Mouse (Mus musculus) adrenal gland, adult 8-10 months (tissue): Measurements from ENCODE around the gene Ppp3ca. TPM values are rescaled to one million over a fixed set of nuclear protein-coding genes. Genes with fewer than 3 reads are reported as not detected.
A peak's percentile ranks its signal among the peaks of the same experiment; 100 is the strongest.

Source experiments
- DNase-seq: peaks from one replicate; pipeline ENCODE4 v3.0.0; 2022
- total RNA-seq, 4 experiments: library from RNA; stranded (reverse); gene quantifications; 2 replicates each; pipeline ENCODE4 v1.2.4; 2022

Ppp3ca gene
- 10 to 100 TPM; 42.5 to 52.3 (median 49.2) TPM for total RNA-seq

- no peak for DNase-seq
Measured at GRCm38 (mm10) chr3:136670110-136670359, at the start of gene Ppp3ca. Gene Ppp3ca, plus strand, starts transcription at chr3:136670124.

- DNase-seq = peak; percentile 18
Measured at GRCm38 (mm10) chr3:136640544-136641230, 29.2 kb upstream of the Ppp3ca start.

- DNase-seq = no peak
Measured at GRCm38 (mm10) chr3:136650966-136651365, 19.0 kb upstream of the Ppp3ca start.

GRCm38 (mm10) chr3:136651496-136651895, 18.4 kb upstream of the Ppp3ca start:
- no peak for DNase-seq

- DNase-seq = no peak
Measured at GRCm38 (mm10) chr3:136656460-136657035, 13.4 kb upstream of the Ppp3ca start.

- no peak for DNase-seq
Measured at GRCm38 (mm10) chr3:136658681-136659080, 11.2 kb upstream of the Ppp3ca start.

GRCm38 (mm10) chr3:136665119-136665518, 4.8 kb upstream of the Ppp3ca start:
- no peak for DNase-seq

GRCm38 (mm10) chr3:136668072-136668471, 1.9 kb upstream of the Ppp3ca start:
- peak; percentile 51 for DNase-seq

GRCm38 (mm10) chr3:136669231-136670109, 454 bp upstream of the Ppp3ca start:
- DNase-seq = peak; percentile 100

- DNase-seq = peak; percentile 50
Measured at GRCm38 (mm10) chr3:136670360-136671131, 622 bp downstream of the Ppp3ca start.

- peak; percentile 76 for DNase-seq
Measured at GRCm38 (mm10) chr3:136671161-136671939, 1.4 kb downstream of the Ppp3ca start.

GRCm38 (mm10) chr3:136671940-136672278, 2.0 kb downstream of the Ppp3ca start:
- DNase-seq = no peak

GRCm38 (mm10) chr3:136672870-136673269, 2.9 kb downstream of the Ppp3ca start:
- no peak for DNase-seq

- no peak for DNase-seq
Measured at GRCm38 (mm10) chr3:136673363-136673762, 3.4 kb downstream of the Ppp3ca start.

GRCm38 (mm10) chr3:136674486-136674885, 4.6 kb downstream of the Ppp3ca start:
- no peak for DNase-seq

- DNase-seq = no peak
Measured at GRCm38 (mm10) chr3:136676991-136677390, 7.1 kb downstream of the Ppp3ca start.

GRCm38 (mm10) chr3:136678386-136678785, 8.5 kb downstream of the Ppp3ca start:
- no peak for DNase-seq

- no peak for DNase-seq
Measured at GRCm38 (mm10) chr3:136679903-136680491, 10.1 kb downstream of the Ppp3ca start.

GRCm38 (mm10) chr3:136682242-136682641, 12.3 kb downstream of the Ppp3ca start:
- DNase-seq = no peak

GRCm38 (mm10) chr3:136684191-136684958, 14.5 kb downstream of the Ppp3ca start:
- DNase-seq = no peak

GRCm38 (mm10) chr3:136686429-136686828, 16.5 kb downstream of the Ppp3ca start:
- no peak for DNase-seq
